Mouse (Mus musculus) myocyte (in vitro differentiated cells): ENCODE results near the gene Acsf3. TPM values are rescaled to one million over a fixed set of nuclear protein-coding genes. Genes with fewer than 3 reads are reported as not detected.
A peak's percentile ranks its signal among the peaks of the same experiment; 100 is the strongest.

Experiments used
- H3K27me3 ChIP-seq: one replicate; pipeline ENCODE4 v1.6.1; 2011; ENCODE audit not compliant: control insufficient read depth, insufficient read depth, insufficient read length
- H3K36me3 ChIP-seq: one replicate; pipeline ENCODE4 v1.6.1; 2011; ENCODE audit not compliant: control insufficient read depth, insufficient read depth
- H3K4me2 ChIP-seq: one replicate; pipeline ENCODE4 v1.6.1; 2011; ENCODE audit warnings: low read depth, control low read depth
- H3K4me3 ChIP-seq: one replicate; pipeline ENCODE4 v1.5.1; 2011; ENCODE audit warnings: mild to moderate bottlenecking, control low read depth, moderate library complexity
- H3K79me2 ChIP-seq: one replicate; pipeline ENCODE4 v1.6.1; 2011; ENCODE audit not compliant: control insufficient read depth, insufficient read depth
- H3ac ChIP-seq: one replicate; pipeline ENCODE4 v1.6.1; 2011; ENCODE audit not compliant: control insufficient read depth, insufficient read length
- CEBPB ChIP-seq: IDR thresholded peaks from 2 replicates; pipeline ENCODE4 v1.6.1; 2011; ENCODE audit warnings: mild to moderate bottlenecking, moderate library complexity; ENCODE audit not compliant: poor library complexity, insufficient read depth, severe bottlenecking
- E2F4 ChIP-seq: IDR thresholded peaks from one replicate; pipeline ENCODE4 v1.6.1; 2011; ENCODE audit warnings: mild to moderate bottlenecking, control low read depth, moderate library complexity; ENCODE audit not compliant: insufficient read depth
- MAX ChIP-seq: IDR thresholded peaks from one replicate; pipeline ENCODE4 v1.6.1; 2011; ENCODE audit warnings: low read depth, mild to moderate bottlenecking, control low read depth
- MYOD1 ChIP-seq, 3 experiments: IDR thresholded peaks; one replicate each; pipeline ENCODE4 v1.6.1; 2011; ENCODE audit warnings: control low read depth in 2 of 3, low read depth in 2 of 3, mild to moderate bottlenecking in 2 of 3, moderate library complexity in 1 of 3; ENCODE audit not compliant: insufficient read length in 2 of 3, control insufficient read depth in 1 of 3
- MYOG ChIP-seq, 3 experiments: IDR thresholded peaks; one replicate each; pipeline ENCODE4 v1.6.1; 2011; ENCODE audit warnings: control low read depth in 2 of 3, low read depth in 2 of 3, mild to moderate bottlenecking in 2 of 3; ENCODE audit not compliant: insufficient read length in 2 of 3, control insufficient read depth in 1 of 3, insufficient read depth in 1 of 3
- POLR2A ChIP-seq: IDR thresholded peaks from one replicate; pipeline ENCODE4 v1.6.1; 2011; ENCODE audit warnings: low read depth, mild to moderate bottlenecking, control low read depth, moderate library complexity; ENCODE audit not compliant: insufficient read length
- POLR2AphosphoS2 ChIP-seq: IDR thresholded peaks from one replicate; pipeline ENCODE4 v1.6.1; 2011; ENCODE audit warnings: low read depth, control low read depth; ENCODE audit not compliant: insufficient read length
- REST ChIP-seq: IDR thresholded peaks from one replicate; pipeline ENCODE4 v1.6.1; 2011; ENCODE audit warnings: mild to moderate bottlenecking, control low read depth, moderate library complexity; ENCODE audit not compliant: insufficient read depth, insufficient read length
- SRF ChIP-seq: IDR thresholded peaks from one replicate; pipeline ENCODE4 v1.6.1; 2011; ENCODE audit warnings: low read depth; ENCODE audit not compliant: control insufficient read depth, insufficient read length
- TCF12 ChIP-seq: IDR thresholded peaks from one replicate; pipeline ENCODE4 v1.6.1; 2011; ENCODE audit warnings: mild to moderate bottlenecking, control low read depth; ENCODE audit not compliant: poor library complexity, insufficient read depth, severe bottlenecking
- TCF3 ChIP-seq: IDR thresholded peaks from one replicate; pipeline ENCODE4 v1.6.1; 2011; ENCODE audit warnings: low read depth, control low read depth; ENCODE audit not compliant: insufficient read length
- USF1 ChIP-seq: IDR thresholded peaks from one replicate; pipeline ENCODE4 v1.6.1; 2011; ENCODE audit warnings: low read depth, mild to moderate bottlenecking, control low read depth, moderate library complexity
- polyA plus RNA-seq: library from polyadenylated mRNA; unstranded; fragments of >200 nt; fragmentation: generic; extraction: Trizol; gene quantifications from one replicate; pipeline ENCODE4 v1.2.1, GENCODE M21; 2012; ENCODE audit warnings: missing spikeins

Acsf3 gene
- polyA plus RNA-seq, 1 experiment, result 9.3 TPM

GRCm38 (mm10) chr8:122865441-122865840 is 90.2 kb downstream of the Acsf3 start:
- H3ac ChIP-seq, result no peak overlapping the region
- H3K4me2 ChIP-seq, result no peak overlapping the region
- no peaks in the 10 kb centered on the region for H3K27me3 ChIP-seq
- no peak overlapping the region for H3K4me3 ChIP-seq
- H3K79me2 ChIP-seq, result no peaks in the 10 kb centered on the region
- TF ChIP-seq MYOG (IDR thresholded peaks at IDR 0.05; ENCODE audit: control insufficient read depth in 1 of 3, insufficient read depth in 1 of 3, insufficient read length in 2 of 3, low read depth in 2 of 3), result no peak
- TF ChIP-seq CEBPB, result no peak
- TF ChIP-seq POLR2AphosphoS2, result peak; percentile 9
- TF ChIP-seq MYOD1 (IDR thresholded peaks at IDR 0.05; ENCODE audit: control insufficient read depth in 1 of 3, insufficient read length in 2 of 3, low read depth in 2 of 3), result no peak
- TF ChIP-seq USF1, result no peak
- no peak for TF ChIP-seq REST
- no peak for TF ChIP-seq MAX
- no peak for TF ChIP-seq SRF
- H3K36me3 ChIP-seq, result peaks cover 58% of the 10 kb centered on the region

GRCm38 (mm10) chr8:122866231-122866630 is 90.9 kb downstream of the Acsf3 start:
- no peak overlapping the region for H3K4me3 ChIP-seq
- no peaks in the 10 kb centered on the region for H3K79me2 ChIP-seq
- peaks cover 52% of the 10 kb centered on the region for H3K36me3 ChIP-seq
- TF ChIP-seq POLR2AphosphoS2 (no peak), MYOD1 (IDR thresholded peaks at IDR 0.05; ENCODE audit: control insufficient read depth in 1 of 3, insufficient read length in 2 of 3, low read depth in 2 of 3) (no peak), TCF3 (no peak), REST (no peak), POLR2A (no peak), E2F4 (no peak), TCF12 (no peak), CEBPB (no peak), USF1 (no peak), MYOG (IDR thresholded peaks at IDR 0.05; ENCODE audit: control insufficient read depth in 1 of 3, insufficient read depth in 1 of 3, insufficient read length in 2 of 3, low read depth in 2 of 3) (no peak), SRF (no peak), MAX (no peak)
- H3K27me3 ChIP-seq, result no peaks in the 10 kb centered on the region
- no peak overlapping the region for H3ac ChIP-seq
- no peak overlapping the region for H3K4me2 ChIP-seq

Other genes starting within 250 kb of the Acsf3 start
- 156 TPM for gene Piezo1, start 224.2 kb upstream of the Acsf3 start, polyA plus RNA-seq
- 19.7 TPM for gene Cdt1, start 207.5 kb upstream of the Acsf3 start, polyA plus RNA-seq
- 261 TPM for gene Aprt, start 198.6 kb upstream of the Acsf3 start, polyA plus RNA-seq
- gene Galns, start 164.0 kb upstream of the Acsf3 start, polyA plus RNA-seq, result 17.6 TPM
- 95.7 TPM for gene Trappc2l, start 163.8 kb upstream of the Acsf3 start, polyA plus RNA-seq
- 0.55 TPM for gene Pabpn1l, start 152.7 kb upstream of the Acsf3 start, polyA plus RNA-seq
- 29.5 TPM for gene Cbfa2t3, start 76.4 kb upstream of the Acsf3 start, polyA plus RNA-seq
- 401 TPM for gene Cdh15, start 72.5 kb downstream of the Acsf3 start, polyA plus RNA-seq